Mouse (Mus musculus) spleen, postnatal 36 days (tissue): ENCODE measurements around the gene Pkd1.
A peak's percentile ranks its signal among the peaks of the same experiment; 100 is the strongest.

Source experiments
- DNase-seq, 2 experiments: peaks; one replicate each; pipeline ENCODE4 v3.0.0; 2022; ENCODE audit warnings: low spot score in 2 of 2, mixed read lengths in 1 of 2

The Pkd1 gene

DNA sequence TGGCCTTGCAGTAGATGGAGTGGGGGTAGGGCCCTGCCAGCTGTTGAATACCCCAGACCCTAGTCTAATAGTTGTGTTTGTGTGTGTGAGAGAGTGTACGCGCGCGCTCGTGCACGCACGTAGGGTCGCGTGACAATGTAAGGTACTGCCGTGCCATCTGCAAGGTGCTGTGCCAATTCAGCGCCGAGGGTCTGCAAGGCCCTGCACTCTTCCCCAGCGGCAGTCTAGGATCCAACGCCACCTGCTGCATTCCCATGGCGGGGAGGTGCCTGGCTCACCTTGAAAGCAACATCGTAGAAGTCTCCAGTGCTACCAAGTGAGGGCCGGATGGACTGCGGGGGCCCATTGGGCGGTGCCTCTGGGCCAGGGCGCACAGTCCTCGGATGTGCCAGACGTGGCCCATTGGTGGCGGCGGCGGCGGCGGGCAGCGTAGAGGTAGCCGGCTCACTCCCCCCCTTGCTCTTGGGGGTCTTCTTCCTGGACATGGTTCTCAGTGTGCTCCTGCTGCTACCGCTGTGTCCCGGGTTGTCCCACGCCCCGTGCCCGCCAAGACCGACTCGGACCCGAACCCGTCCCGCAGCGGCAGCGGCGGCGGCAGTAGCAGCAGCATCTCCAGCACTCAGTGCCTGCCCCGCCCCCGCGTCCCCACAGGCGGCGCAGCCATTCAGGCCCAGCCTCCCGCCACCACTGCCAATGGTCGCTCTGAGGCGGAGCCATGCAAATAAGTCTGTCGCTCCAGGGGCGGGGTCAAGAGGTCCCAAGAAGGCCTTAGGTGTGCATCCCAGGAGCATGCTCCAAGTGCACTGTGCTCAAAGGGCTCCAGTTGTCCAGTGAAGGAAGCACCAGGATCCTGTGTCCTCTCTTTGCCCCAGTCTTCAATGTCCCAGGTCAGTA, 16.3 kb upstream of the Pkd1 start:
- peak; percentile 85 to 88 for DNase-seq

DNA sequence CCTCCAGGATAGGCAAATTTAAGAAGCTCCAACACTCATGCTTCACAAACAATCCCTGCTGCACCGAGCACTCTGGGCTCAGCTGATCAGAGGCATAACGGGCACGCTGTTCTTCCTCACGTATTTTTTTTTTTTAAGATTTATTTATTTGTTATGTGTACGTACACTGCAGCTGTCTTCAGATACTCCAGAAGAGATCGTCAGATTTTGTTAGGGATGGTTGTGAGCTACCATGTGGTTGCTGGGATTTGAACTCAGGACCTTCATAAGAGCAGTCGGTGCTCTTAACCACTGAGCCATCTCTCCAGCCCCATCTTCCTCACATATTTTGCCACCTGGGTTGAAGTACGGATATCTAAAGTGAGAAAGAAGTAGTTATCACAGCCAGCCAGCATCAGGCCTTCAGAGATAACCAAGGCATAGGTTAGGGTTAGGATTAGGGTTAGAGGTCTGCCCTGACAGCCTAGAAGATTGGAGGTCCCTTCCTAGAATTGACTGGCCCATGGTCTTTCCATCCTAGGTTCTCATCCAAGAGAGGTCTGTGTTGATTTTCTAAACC, 15.4 kb upstream of the Pkd1 start, which contains the start of gene Rab26:
Gene Rab26 (minus strand): TSS at position 51 of the 559 bp plus-strand sequence.
- DNase-seq: no peak

DNA sequence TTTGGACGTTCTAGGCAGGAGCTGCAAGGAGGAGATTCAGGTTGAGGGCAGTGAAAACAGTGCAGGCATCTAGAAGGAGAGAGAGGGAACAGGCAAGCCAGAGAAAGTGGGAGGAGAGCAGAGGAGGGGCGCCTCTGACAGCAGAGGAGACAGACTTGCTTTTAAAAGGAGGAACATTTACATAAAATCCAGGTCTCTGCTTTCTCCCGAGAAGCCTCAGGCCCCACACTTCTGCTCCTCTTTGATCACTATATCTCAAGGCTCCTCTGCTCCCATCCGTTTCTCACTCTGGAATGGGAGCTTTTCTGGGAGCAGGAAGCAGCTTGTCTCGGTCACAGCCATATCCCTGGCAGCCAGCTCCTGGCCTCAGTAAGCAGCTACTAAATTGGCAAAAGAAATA, 14.3 kb upstream of the Pkd1 start:
- DNase-seq: no peak

DNA sequence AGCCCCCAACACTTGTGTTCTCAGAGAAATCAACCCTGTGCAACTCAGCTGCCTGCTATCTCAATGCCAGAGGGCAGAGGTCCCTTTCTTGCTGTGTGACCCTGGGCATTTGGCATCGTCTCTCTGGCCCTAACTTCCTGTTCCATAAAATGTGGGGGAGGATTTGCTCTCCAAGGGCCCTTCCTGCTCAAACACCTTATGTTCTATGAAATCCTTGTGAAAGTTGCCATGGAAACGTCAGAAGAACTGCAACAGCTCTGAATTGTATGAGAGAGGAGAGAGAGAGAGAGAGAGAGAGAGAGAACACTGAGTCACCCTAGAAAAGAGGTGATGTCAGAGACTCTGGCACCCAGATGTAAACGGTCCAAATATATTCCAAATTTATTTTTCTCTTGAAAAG, 12.1 kb upstream of the Pkd1 start:
- DNase-seq: no peak

DNA sequence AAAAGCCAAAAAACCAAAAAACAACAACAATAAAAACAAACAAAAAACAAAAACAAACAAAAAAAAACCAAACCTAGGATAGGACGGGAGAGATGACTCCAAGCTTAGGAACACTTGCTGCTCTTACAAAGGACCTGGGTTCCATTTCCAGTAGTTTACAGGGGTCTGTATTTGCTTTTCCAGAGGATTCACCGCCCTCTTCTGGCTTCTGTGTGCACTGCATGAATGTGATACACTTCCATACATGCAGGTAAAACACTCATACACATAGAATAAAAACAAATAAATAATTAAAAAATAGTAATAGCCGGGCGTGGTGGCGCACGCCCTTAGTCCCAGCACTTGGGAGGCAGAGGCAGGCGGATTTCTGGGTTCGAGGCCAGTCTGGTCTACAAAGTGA, 10.7 kb upstream of the Pkd1 start:
- DNase-seq: peak; percentile 29 to 50

DNA sequence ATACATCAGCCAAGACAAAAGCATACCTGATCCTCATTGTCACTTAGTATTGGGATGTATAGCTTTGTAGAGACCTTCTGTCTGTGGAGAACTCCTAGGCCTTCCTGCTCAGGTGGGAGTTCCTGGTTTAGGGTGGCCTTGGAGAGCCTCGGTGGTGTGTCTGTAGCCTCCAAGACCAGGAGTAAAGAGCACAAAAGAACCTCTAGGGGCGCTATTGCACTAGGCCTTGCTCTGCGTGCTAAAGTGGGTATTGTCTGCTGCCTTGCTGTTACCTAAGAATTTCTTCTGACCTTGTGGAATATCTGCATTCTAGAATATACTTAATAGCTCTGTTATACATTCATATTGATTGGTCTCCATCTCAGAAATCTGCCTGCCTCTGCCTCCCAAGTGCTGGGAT, 9.3 kb upstream of the Pkd1 start:
- peak; percentile 50 to 60 for DNase-seq

DNA sequence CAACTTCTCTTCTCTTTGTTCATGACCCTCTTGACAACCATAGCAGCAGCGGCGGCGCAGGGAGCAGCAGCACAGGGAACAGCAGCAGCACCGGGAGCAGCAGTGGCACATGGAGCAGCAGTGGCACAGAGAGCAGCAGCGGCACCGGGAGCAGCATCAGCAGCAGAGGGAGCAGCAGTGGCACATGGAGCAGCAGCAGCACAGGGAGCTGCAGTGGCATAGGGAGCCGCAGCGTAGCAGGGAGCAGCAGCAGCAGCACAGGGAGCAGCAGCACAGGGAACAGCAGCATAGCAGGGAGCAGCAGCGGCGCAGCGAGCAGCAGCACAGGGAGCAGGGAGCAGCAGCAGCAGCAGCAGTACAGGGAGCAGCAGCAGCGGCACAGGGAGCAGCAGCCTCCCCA, 5.0 kb upstream of the Pkd1 start:
- DNase-seq: no peak

DNA sequence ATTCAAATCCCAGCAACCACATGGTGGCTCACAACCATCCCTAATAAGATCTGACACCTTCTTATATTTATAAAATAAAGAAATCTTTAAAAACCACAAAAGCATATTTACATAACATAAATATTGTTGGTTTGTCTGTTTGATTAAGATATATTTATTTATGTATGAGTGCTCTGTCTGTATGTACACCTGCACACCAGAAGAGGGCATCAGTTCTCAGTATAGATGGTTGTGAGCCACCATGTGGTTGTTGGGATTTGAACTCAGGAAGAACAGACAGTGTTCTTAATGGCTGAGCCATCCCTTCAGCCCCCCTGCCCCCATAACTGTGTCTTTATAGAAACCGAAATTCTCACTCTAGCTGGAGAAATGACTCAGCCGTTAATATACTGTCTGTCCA, 4.4 kb upstream of the Pkd1 start:
- DNase-seq: no peak

DNA sequence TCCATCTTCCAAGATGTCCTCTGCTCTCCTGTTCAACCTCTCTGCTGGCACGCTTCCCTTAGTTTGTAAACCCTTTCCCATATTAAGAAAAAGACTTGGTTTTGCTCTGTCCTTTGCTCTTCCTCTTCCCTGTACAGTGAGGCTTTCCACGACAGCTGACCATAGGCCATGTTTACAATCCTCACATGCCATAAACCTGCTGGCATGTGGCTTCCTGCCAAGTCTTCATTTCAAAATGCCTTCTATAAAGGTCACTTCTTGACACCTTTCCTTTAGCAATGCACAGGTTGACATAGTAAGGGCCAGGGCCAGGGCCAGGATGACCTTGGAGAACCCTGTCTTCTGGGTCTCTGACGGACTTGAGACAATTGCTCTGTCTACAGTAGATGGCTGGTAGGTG, 3.4 kb upstream of the Pkd1 start:
- no peak for DNase-seq

DNA sequence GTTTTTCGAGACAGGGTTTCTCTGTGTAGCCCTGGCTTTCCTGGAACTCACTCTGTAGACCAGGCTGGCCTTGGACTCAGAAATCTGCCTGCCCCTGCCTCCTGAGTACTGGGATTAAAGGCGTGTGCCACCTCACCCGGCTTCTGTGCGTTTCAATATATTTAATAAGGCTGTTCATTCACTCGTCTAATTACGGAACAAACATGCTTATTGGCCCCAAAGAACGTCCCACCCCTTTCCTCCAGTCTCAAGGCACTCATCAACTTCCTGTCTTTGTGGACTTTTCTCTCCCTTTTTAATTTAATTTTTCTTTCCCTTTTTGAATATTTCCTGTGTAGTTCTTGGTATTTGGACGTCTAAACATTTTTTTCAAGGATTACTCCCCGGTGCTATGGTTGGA, 1.2 kb upstream of the Pkd1 start:
- peak; percentile 60 to 66 for DNase-seq

DNA sequence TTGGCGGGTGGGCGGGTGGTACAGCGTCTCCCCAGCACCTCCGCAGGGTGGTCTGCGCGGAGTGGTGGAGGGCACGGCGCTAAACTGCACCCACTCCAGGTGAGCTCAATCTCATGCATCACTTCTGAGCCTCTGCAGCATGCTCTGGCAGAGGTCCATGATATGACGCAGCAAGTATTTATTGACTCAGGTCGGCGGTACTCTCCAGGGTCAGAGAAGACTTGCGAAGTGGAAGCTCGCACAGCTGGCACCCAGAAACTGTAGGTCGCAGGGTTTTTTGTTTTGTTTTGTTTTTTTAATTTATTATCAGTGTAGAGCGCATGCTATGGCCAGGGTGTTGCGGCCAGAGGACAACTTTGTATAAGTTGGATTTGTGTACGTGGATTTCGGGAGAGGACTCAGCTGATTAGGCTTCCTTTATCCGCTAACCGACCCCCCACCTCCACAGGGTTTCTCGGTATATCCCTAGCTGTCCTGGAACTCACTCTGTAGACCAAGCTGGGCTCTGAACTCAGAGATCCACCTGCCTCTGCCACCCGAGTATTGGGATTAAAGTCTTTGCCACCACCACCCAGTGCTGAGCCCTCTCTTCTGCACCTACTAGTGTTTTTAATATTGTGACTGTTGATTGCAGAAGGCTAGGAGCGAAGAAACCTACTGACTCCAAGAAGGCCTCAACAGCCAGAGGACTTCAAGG, 565 bp upstream of the Pkd1 start:
- peak; percentile 60 to 73 for DNase-seq

DNA sequence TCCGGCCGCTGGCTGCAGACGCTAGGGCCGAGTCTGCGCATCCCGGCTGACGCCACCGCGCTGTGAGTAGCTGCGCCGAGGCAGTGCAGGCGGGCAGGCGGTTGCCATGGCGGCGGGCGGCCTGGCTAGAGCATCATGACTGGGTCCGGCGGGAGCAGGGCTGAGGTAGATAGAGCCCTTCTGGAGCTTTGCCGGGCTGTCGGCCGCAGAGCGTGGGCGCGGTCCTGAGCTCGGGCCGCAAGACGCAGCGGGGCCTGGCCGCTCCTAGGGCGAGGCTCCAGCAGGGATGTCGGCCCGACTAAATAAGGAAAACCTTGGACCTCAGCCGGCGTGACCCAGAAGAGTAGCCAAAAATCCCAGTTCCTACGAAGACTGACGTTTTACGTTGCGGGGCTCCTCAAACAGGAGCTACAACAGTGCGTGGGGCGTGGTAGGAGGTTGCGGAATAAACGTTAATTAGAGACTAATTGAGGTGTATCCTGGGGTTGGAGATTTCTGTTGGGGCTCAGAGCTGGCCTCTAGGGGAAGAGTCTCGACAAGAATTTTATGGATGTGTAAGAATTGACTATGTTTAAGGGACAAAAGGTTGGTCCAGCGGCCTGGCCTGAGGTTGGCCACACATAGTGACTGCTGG, 899 bp downstream of the Pkd1 start:
- peak; percentile 72 to 74 for DNase-seq

DNA sequence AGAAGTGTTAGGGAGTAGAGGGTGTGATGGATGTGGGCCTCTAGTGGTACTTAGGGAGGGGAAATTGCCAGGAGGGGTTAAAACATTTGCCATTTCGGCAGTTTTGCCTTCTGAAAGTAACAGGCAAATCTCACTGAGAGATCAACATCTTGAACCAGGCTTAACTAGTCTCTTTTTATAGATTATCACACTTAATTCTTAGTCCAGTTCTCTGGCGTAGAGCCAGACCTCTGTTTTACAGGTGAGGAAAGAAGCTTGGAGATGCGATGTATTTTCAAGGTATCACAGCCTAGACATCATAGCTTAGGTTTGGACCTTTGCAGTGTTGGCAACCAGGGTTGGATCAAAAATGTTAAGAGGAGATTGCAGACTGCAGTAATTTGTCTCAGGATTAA, 1.4 kb downstream of the Pkd1 start:
- no peak for DNase-seq

DNA sequence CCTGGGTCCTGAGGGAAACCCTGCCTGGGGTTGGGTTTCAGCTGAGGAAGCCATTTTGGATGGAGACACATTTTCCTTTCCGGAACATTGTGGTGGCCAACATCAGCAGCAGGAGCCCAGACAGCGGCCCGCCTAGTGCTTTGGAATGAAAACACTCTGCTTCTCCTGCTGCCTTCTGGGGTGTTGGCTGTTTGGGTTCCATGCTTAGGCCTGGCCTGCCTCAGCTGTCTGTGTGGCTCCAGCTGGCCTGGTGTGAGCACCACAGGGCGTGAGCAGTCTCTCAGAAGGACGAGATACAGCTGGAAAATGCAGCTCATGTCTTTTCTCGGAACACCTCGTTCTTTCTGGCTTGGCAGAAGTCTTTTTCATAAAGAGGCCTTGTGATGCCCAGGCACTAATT, 7.5 kb downstream of the Pkd1 start:
- no peak for DNase-seq

DNA sequence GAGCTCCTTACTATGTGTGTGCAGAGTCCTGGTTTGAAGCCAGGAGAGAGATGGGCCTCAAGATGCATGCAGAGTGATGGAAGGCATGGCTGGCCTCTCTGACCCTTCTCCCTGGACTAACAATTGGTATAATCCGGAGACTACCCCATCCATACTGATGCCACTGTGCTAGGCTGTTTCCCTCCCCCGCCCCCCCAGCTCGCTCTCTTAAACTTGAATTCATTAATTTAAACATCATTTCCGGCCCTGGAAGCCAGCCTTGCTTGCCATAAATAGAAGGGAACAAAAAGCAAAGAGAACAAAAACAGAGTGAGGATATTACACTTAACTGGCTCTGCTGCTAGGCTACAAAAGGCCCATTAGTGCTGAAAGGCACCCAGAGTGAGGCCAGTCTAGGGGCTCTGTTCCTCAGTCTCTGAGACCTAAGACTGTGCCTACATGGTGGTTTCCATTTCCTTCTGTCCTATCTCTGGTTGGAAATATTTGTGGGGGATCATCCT, 9.0 kb downstream of the Pkd1 start:
- no peak for DNase-seq

DNA sequence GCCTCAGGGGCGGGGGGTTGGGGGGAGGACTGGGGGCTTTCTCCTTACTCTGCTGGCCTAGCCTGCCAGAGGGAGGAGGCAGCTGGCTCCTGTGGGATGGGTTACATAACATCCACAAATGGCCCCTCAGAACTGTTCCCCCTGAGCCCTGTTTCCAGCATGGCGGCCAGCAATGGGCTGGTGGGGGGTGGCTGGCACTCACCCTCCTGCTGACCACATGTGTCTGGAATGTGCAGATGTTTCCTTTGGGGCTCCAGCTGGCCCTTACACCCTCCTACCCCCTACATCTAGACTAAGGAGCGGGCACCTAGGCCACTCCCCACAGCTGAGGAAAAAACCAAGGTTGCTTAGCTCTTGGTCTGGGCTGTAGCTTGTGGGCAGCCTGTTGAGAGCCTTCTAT, 9.5 kb downstream of the Pkd1 start:
- no peak for DNase-seq

DNA sequence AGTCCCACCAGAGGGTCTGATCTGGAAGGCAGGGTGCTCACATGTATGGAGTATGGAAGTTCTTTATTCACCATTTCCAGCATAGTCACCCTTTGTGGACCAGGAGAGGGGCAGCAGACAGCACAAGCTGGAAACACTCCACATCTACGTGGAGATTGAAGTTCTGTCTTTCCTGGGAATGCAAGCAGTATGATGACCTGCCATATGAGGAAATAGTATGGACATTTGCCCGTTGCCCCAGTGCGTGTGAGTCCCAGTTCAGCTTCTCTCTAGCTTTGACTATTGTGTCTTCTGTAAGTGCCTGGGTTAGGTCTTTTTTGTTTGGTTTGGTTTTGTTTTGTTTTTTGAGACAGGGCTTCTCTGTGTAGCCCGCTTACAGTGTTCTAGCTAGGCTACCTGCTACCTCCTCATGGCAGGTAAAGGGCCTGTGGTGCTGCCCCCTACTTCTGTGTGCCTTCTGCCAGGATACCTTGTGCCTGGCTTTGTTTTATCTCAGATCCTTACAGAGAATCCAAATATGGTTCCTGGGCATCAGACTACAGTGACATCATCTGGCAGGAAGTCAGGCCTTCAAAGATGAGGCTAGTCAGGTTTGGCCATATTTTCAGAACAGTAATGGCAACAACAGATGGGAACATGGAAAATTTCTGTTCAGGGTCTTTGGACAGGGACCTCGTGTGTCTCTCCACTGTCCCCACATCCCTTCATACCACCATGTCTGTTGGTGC, 10.8 kb downstream of the Pkd1 start:
- no peak for DNase-seq

DNA sequence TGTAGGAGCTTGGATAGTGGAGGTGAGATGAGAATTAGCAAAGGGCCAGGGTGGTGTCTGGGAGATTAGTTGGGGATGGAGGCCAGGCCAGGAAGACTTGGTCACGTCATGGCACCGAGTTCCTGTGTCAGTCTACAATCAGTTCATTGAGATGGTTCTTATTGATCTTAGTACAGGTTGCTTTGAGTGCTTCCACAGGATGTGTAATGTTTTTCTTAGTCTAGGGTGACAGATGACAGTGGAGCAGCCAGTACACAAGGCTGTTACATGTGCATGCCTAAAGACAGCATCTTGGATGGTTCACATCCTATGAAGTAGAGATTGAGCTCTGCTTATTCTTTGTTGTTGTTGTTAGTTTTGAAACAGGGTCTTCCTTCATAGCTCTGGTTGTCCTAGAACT, 12.0 kb downstream of the Pkd1 start:
- no peak for DNase-seq

DNA sequence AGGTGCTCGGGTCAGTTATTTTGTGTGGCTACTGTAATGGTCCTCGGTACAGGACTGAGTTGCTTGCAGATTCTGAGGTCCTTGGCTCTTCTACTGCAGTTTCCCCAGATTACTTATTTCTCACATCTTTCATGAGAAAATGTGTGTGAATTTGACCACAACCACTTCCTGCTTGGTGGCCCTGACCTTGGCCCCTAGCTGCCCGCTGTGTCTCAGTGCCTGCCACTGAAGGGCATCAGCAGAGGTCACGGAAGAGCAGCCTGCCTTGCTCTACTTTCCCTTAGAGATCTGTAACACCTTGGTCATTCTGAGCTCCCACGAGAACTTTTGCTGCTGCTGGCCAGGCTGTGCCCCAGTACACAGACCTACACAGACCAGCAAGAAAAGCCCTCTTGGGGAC, 14.0 kb downstream of the Pkd1 start:
- no peak for DNase-seq

DNA sequence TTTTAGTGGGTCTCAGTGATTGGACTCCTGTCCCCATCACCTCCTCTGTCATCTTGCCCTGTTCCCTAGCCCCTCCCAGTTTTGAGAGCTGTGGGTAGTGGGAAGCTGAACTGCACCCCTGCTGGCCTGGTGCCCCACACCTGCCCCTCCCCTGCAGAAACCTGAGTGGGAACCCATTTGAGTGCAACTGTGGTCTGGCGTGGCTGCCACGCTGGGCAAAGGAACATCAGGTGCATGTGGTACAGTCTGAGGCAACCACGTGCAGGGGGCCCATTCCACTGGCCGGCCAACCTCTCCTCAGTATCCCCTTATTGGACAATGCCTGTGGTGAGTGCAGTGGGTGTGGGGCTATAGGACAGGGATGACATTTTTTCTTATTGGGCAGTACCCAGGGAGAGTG, 14.8 kb downstream of the Pkd1 start:
- DNase-seq: no peak

DNA sequence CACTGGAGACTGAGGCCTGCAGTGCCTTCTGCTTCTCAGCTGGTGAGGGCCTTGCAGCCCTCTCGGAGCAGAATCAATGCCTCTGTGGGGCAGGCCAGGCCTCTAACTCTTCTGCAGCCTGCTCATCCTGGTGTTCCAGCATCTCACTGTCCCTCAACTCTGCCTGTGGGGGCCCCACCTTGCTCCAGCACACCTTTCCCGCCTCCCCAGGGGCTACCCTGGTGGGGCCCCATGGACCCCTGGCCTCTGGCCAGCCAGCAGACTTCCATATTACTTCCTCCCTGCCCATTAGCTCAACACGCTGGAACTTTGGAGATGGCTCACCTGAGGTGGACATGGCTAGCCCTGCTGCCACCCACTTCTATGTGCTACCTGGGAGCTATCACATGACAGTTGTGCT, 15.5 kb downstream of the Pkd1 start:
- no peak for DNase-seq

DNA sequence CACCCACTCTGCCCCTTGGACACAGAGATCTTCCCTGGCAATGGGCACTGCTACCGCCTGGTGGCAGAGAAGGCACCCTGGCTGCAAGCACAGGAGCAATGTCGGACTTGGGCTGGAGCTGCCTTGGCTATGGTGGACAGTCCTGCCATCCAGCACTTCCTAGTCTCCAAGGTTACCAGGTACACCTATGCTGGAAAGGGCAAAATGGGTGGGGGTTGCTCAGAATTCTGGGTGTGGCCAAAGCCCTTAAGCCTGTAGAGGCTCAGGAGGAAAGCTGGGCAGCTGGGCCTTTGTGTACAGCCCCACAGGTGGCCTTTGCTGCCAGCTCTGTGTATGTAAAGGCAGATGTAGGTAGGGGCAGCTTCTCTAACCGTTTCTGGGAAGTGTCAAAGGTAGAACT, 16.2 kb downstream of the Pkd1 start:
- DNase-seq: no peak
